Mouse (Mus musculus) liver, embryonic 16.5 days (tissue): ENCODE data around the gene Kif1a. TPM values are rescaled to one million over a fixed set of nuclear protein-coding genes. Genes with fewer than 3 reads are reported as not detected.
A peak's percentile ranks its signal among the peaks of the same experiment; 100 is the strongest.
"Not testable (repeated sequence)": the region's sequence is repeated elsewhere in the genome, so short reads cannot be mapped to it uniquely, and the experiment has no call there.

ENCODE experiments used
- ATAC-seq: fragments of 200-750 bp; cut with Nextera tagmentation; 2 replicates; pipeline ENCODE4 v1.8.0; 2017; ENCODE audit warnings: low read depth, mild to moderate bottlenecking, moderate number of reproducible peaks, moderate library complexity
- H3K27ac ChIP-seq: fragments of 300-500 bp; sonication (generic); 2 replicates; pipeline ENCODE4 v1.5.1; 2014; ENCODE audit warnings: mild to moderate bottlenecking, low read length
- H3K27me3 ChIP-seq: fragments of 300-500 bp; sonication (generic); 2 replicates; pipeline ENCODE4 v1.6.1; 2014; ENCODE audit warnings: low read depth, low read length, mixed read lengths; ENCODE audit not compliant: control insufficient read depth, insufficient read depth
- H3K36me3 ChIP-seq: fragments of 300-500 bp; sonication (generic); 2 replicates; pipeline ENCODE4 v1.6.1; 2014; ENCODE audit warnings: mild to moderate bottlenecking; ENCODE audit not compliant: control insufficient read depth, insufficient read depth
- H3K4me1 ChIP-seq: fragments of 300-500 bp; sonication (generic); 2 replicates; pipeline ENCODE4 v1.6.1; 2014; ENCODE audit warnings: low read depth, low read length, mixed read lengths; ENCODE audit not compliant: control insufficient read depth
- H3K4me2 ChIP-seq: fragments of 300-500 bp; sonication (generic); 2 replicates; pipeline ENCODE4 v1.6.1; 2014; ENCODE audit warnings: low read depth, low read length, mixed read lengths
- H3K4me3 ChIP-seq: fragments of 300-500 bp; sonication (generic); 2 replicates; pipeline ENCODE4 v1.5.1; 2014; ENCODE audit warnings: low read depth, mild to moderate bottlenecking, low read length
- H3K9ac ChIP-seq: fragments of 300-500 bp; sonication (generic); 2 replicates; pipeline ENCODE4 v1.6.1; 2014; ENCODE audit warnings: low read depth, low read length
- H3K9me3 ChIP-seq: fragments of 300-500 bp; sonication (generic); replicated peaks from 2 replicates; pipeline ENCODE4 v1.6.1; 2016; ENCODE audit warnings: low read length; ENCODE audit not compliant: control insufficient read depth
- WGBS: fragments of 180-500 bp; shearing (Covaris S2); extraction: QIAGEN DNeasy Blood & Tissue Kit; methylation state at CpG from one replicate; pipeline ENCODE4 v1.1.7; 2014; ENCODE audit not compliant: insufficient replicate concordance; 5-methylcytosine and 5-hydroxymethylcytosine counted together
- polyA plus RNA-seq: library from polyadenylated mRNA; unstranded; fragments of >200 nt; fragmentation: Nextera tagmentation; extraction: Ambion mirVana; gene quantifications from 2 replicates; pipeline ENCODE4 v1.2.1, GENCODE M21; 2015

The Kif1a gene
- polyA plus RNA-seq, 1 experiment from 2014 or later = 0.19 TPM

GRCm38 (mm10) chr1:92978645-92979044 is 123.1 kb downstream of the Kif1a start:
- no peak overlapping the region for H3K9ac ChIP-seq
- H3K4me3 ChIP-seq = no peak overlapping the region
- 50% methylated on average over 7 of the region's 7 CpGs for WGBS
- no peak for ATAC-seq
- H3K9me3 ChIP-seq = no peaks in the 10 kb centered on the region
- H3K36me3 ChIP-seq = no peaks in the 10 kb centered on the region
- H3K27ac ChIP-seq = no peak overlapping the region
- no peak overlapping the region for H3K4me2 ChIP-seq
- no peaks in the 10 kb centered on the region for H3K4me1 ChIP-seq
- no peaks in the 10 kb centered on the region for H3K27me3 ChIP-seq

- Histone ChIP-seq H3K9me3 (no peaks in the 10 kb centered on the region), H3K27me3 (no peaks in the 10 kb centered on the region), H3K36me3 (no peaks in the 10 kb centered on the region), H3K4me3 (no peak overlapping the region), H3K27ac (0 out of 2 replicates have a peak overlapping the region, but pooled peaks have one; percentile 10), H3K4me1 (no peaks in the 10 kb centered on the region), H3K9ac (no peak overlapping the region), H3K4me2 (no peak overlapping the region)
- ATAC-seq = no peak
- WGBS = 45% methylated on average over 6 of the region's 6 CpGs
Measured at GRCm38 (mm10) chr1:92976141-92976566, 125.6 kb downstream of the Kif1a start.

GRCm38 (mm10) chr1:92972854-92973253 is 128.9 kb downstream of the Kif1a start:
- Histone ChIP-seq H3K27me3 (no peaks in the 10 kb centered on the region), H3K4me2 (no peak overlapping the region), H3K4me1 (no peaks in the 10 kb centered on the region), H3K9me3 (no peaks in the 10 kb centered on the region), H3K4me3 (no peak overlapping the region), H3K9ac (no peak overlapping the region), H3K36me3 (no peaks in the 10 kb centered on the region), H3K27ac (no peak overlapping the region)
- peak; percentile 35; the same call in 1 of the 2 replicates for ATAC-seq
- 6% methylated on average over 1 of the region's 1 CpGs for WGBS

GRCm38 (mm10) chr1:92971879-92972795 is 129.6 kb downstream of the Kif1a start:
- no peaks in the 10 kb centered on the region for H3K9me3 ChIP-seq
- no peak for ATAC-seq
- WGBS = 41% methylated on average over 7 of the region's 7 CpGs

GRCm38 (mm10) chr1:92970791-92971190 is 131.0 kb downstream of the Kif1a start:
- not testable (repeated sequence) for H3K27me3 ChIP-seq, H3K4me3 ChIP-seq, H3K27ac ChIP-seq, ATAC-seq, H3K9me3 ChIP-seq, H3K4me1 ChIP-seq, H3K4me2 ChIP-seq, H3K36me3 ChIP-seq, H3K9ac ChIP-seq
- WGBS = 58% methylated on average over 6 of the region's 6 CpGs

More at GRCm38 (mm10) chr1:92971879-92972795, 129.6 kb downstream of the Kif1a start:
- H3K4me3 ChIP-seq = no peak overlapping the region
- H3K27me3 ChIP-seq = no peaks in the 10 kb centered on the region
- H3K27ac ChIP-seq = no peak overlapping the region
- H3K9ac ChIP-seq = no peak overlapping the region
- H3K4me1 ChIP-seq = no peaks in the 10 kb centered on the region
- H3K4me2 ChIP-seq = no peak overlapping the region
- H3K36me3 ChIP-seq = no peaks in the 10 kb centered on the region

Other genes starting within 250 kb of the Kif1a start
- gene Ankmy1, start 199.0 kb downstream of the Kif1a start, polyA plus RNA-seq = 0.05 TPM in 1 of 2 replicates, not detected in the other
- gene Dusp28, start 195.0 kb downstream of the Kif1a start, polyA plus RNA-seq = 6.5 and 8.1 TPM in 2 replicates
- gene Rnpepl1, start 191.2 kb downstream of the Kif1a start, polyA plus RNA-seq = 4.5 and 7.8 TPM in 2 replicates
- 17.5 and 22.4 TPM in 2 replicates for gene Capn10, start 167.6 kb downstream of the Kif1a start, polyA plus RNA-seq
- gene Gpr35, start 151.1 kb downstream of the Kif1a start, polyA plus RNA-seq = 0.65 and 0.76 TPM in 2 replicates
- gene Aqp12, start 95.6 kb downstream of the Kif1a start, polyA plus RNA-seq = 0.38 TPM in 1 of 2 replicates, not detected in the other
- gene Agxt, start 33.3 kb upstream of the Kif1a start, polyA plus RNA-seq = 15.5 and 17.4 TPM in 2 replicates
- gene 2310007B03Rik, start 59.0 kb upstream of the Kif1a start, polyA plus RNA-seq = 0.11 and 0.32 TPM in 2 replicates
- 0.01 TPM in 1 of 2 replicates, not detected in the other for gene Crocc2, start 66.8 kb upstream of the Kif1a start, polyA plus RNA-seq
- 0.19 and 0.29 TPM in 2 replicates for gene Sned1, start 133.9 kb upstream of the Kif1a start, polyA plus RNA-seq
- gene Mterf4, start 204.0 kb upstream of the Kif1a start, polyA plus RNA-seq = 11.2 and 11.3 TPM in 2 replicates
- gene Ppp1r7, start 240.9 kb upstream of the Kif1a start, polyA plus RNA-seq = 29.4 and 31.9 TPM in 2 replicates
- 5.7 and 5.9 TPM in 2 replicates for gene Pask, start 241.5 kb upstream of the Kif1a start, polyA plus RNA-seq